Mouse (Mus musculus): ENCODE results near the gene Nudt3. TPM values are rescaled to one million over a fixed set of nuclear protein-coding genes. Genes with fewer than 3 reads are reported as not detected.

Nudt3 gene
- polyA plus RNA-seq, 2 experiments: 10.7 to 20.9 TPM

GRCm38 (mm10) chr17:27561809-27562526, 61.3 kb downstream of the Nudt3 start:
- Histone ChIP-seq H3K27me3 (ENCODE audit: control insufficient read depth, insufficient read depth, low read length) (no peaks in the 10 kb centered on the region), H3K27ac (no peak overlapping the region), H3K9me3 (ENCODE audit: control insufficient read depth, low read length) (no peaks in the 10 kb centered on the region), H3K4me2 (ENCODE audit: low read depth) (no peak overlapping the region), H3K4me1 (replicated peaks; ENCODE audit: control insufficient read depth in 2 of 2, insufficient read depth in 2 of 2, low read length in 1 of 2) (peaks cover 0 to 24% of the 10 kb centered on the region in 2 experiments; a peak in 3 of 4 replicates), H3K36me3 (replicated peaks; ENCODE audit: control insufficient read depth, insufficient read depth, low read depth) (peaks cover 15% of the 10 kb centered on the region), H3K4me3 (ENCODE audit: insufficient read depth in 1 of 2, low read depth in 2 of 2, low read length in 2 of 2) (no peak overlapping the region), H3K9ac (replicated peaks) (no peak overlapping the region)
- 59% methylated on average over 8 of the region's 11 CpGs for WGBS (ENCODE audit: insufficient replicate concordance)
- no peak for ATAC-seq (ENCODE audit: insufficient read depth)
- TF ChIP-seq EP300 (IDR thresholded peaks at IDR 0.05; ENCODE audit: low read depth) (no peak), CTCF (IDR thresholded peaks at IDR 0.05; ENCODE audit: low read depth) (no peak)
- DNase-seq (ENCODE audit: low read depth in 3 of 3, low spot score in 3 of 3): no peak

GRCm38 (mm10) chr17:27560926-27561480, 62.3 kb downstream of the Nudt3 start:
- H3K9ac ChIP-seq (replicated peaks): no peak overlapping the region
- DNase-seq (ENCODE audit: low read depth in 3 of 3, low spot score in 3 of 3) (no peak), ATAC-seq (ENCODE audit: insufficient read depth) (no peak)
- H3K4me1 ChIP-seq (replicated peaks; ENCODE audit: control insufficient read depth in 2 of 2, insufficient read depth in 2 of 2, low read length in 1 of 2): peaks cover 0 to 20% of the 10 kb centered on the region in 2 experiments; a peak in 3 of 4 replicates
- H3K4me3 ChIP-seq (ENCODE audit: insufficient read depth in 1 of 2, low read depth in 2 of 2, low read length in 2 of 2): no peak overlapping the region
- no peak overlapping the region for H3K27ac ChIP-seq
- no peaks in the 10 kb centered on the region for H3K27me3 ChIP-seq (ENCODE audit: control insufficient read depth, insufficient read depth, low read length)
- no peak for TF ChIP-seq CTCF (IDR thresholded peaks at IDR 0.05; ENCODE audit: low read depth)
- TF ChIP-seq EP300 (IDR thresholded peaks at IDR 0.05; ENCODE audit: low read depth): no peak
- WGBS (ENCODE audit: insufficient replicate concordance): 69% methylated on average over 13 of the region's 13 CpGs
- H3K9me3 ChIP-seq (ENCODE audit: control insufficient read depth, low read length): no peaks in the 10 kb centered on the region
- H3K4me2 ChIP-seq (ENCODE audit: low read depth): no peak overlapping the region
- H3K36me3 ChIP-seq (replicated peaks; ENCODE audit: control insufficient read depth, insufficient read depth, low read depth): peaks cover 15% of the 10 kb centered on the region

GRCm38 (mm10) chr17:27559596-27559995, 63.7 kb downstream of the Nudt3 start:
- Histone ChIP-seq H3K9ac (replicated peaks) (no peak overlapping the region; the same call in 1 of the 2 replicates), H3K9me3 (ENCODE audit: control insufficient read depth, low read length) (no peaks in the 10 kb centered on the region), H3K36me3 (replicated peaks; ENCODE audit: control insufficient read depth, insufficient read depth, low read depth) (peaks cover 15% of the 10 kb centered on the region), H3K27ac (no peak overlapping the region), H3K4me1 (replicated peaks; ENCODE audit: control insufficient read depth in 2 of 2, insufficient read depth in 2 of 2, low read length in 1 of 2) (peaks cover 0 to 16% of the 10 kb centered on the region in 2 experiments; a peak in 3 of 4 replicates), H3K4me3 (ENCODE audit: insufficient read depth in 1 of 2, low read depth in 2 of 2, low read length in 2 of 2) (peak overlapping the region; percentile 77 to 86), H3K27me3 (ENCODE audit: control insufficient read depth, insufficient read depth, low read length) (no peaks in the 10 kb centered on the region), H3K4me2 (ENCODE audit: low read depth) (peak overlapping the region; percentile 93)
- ATAC-seq (ENCODE audit: insufficient read depth): no peak
- 56% methylated on average over 11 of the region's 12 CpGs for WGBS (ENCODE audit: insufficient replicate concordance)
- no peak for DNase-seq (ENCODE audit: low read depth in 3 of 3, low spot score in 3 of 3)
- TF ChIP-seq EP300 (IDR thresholded peaks at IDR 0.05; ENCODE audit: low read depth) (no peak), CTCF (IDR thresholded peaks at IDR 0.05; ENCODE audit: low read depth) (no peak)

- Histone ChIP-seq H3K4me3 (ENCODE audit: insufficient read depth in 1 of 2, low read depth in 2 of 2, low read length in 2 of 2) (peak overlapping the region; percentile 77 to 86), H3K9ac (replicated peaks) (peak overlapping the region; percentile 54), H3K36me3 (replicated peaks; ENCODE audit: control insufficient read depth, insufficient read depth, low read depth) (peaks cover 15% of the 10 kb centered on the region), H3K27me3 (ENCODE audit: control insufficient read depth, insufficient read depth, low read length) (no peaks in the 10 kb centered on the region), H3K27ac (no peak overlapping the region), H3K4me1 (replicated peaks; ENCODE audit: control insufficient read depth in 2 of 2, insufficient read depth in 2 of 2, low read length in 1 of 2) (peaks cover 0 to 21% of the 10 kb centered on the region in 2 experiments; a peak in 3 of 4 replicates), H3K9me3 (ENCODE audit: control insufficient read depth, low read length) (no peaks in the 10 kb centered on the region), H3K4me2 (ENCODE audit: low read depth) (peak overlapping the region; percentile 93)
- DNase-seq (ENCODE audit: low read depth in 3 of 3, low spot score in 3 of 3) (no peak), ATAC-seq (ENCODE audit: insufficient read depth) (no peak)
- TF ChIP-seq CTCF (IDR thresholded peaks at IDR 0.05; ENCODE audit: low read depth) (no peak), EP300 (IDR thresholded peaks at IDR 0.05; ENCODE audit: low read depth) (no peak)
- WGBS (ENCODE audit: insufficient replicate concordance): 3% methylated on average over 5 of the region's 5 CpGs
These were observed 64.5 kb downstream of the Nudt3 start for GRCm38 (mm10) chr17:27558845-27559244.

GRCm38 (mm10) chr17:27557927-27558661, 65.2 kb downstream of the Nudt3 start:
- H3K9me3 ChIP-seq (ENCODE audit: control insufficient read depth, low read length): no peaks in the 10 kb centered on the region
- peak overlapping the region; percentile 50 for H3K27ac ChIP-seq
- peaks cover 13% of the 10 kb centered on the region for H3K36me3 ChIP-seq (replicated peaks; ENCODE audit: control insufficient read depth, insufficient read depth, low read depth)
- DNase-seq (ENCODE audit: low read depth in 3 of 3, low spot score in 3 of 3) (no peak), ATAC-seq (ENCODE audit: insufficient read depth) (no peak)
- TF ChIP-seq CTCF (IDR thresholded peaks at IDR 0.05; ENCODE audit: low read depth) (no peak), EP300 (IDR thresholded peaks at IDR 0.05; ENCODE audit: low read depth) (no peak)
- H3K4me3 ChIP-seq (ENCODE audit: insufficient read depth in 1 of 2, low read depth in 2 of 2, low read length in 2 of 2): peak overlapping the region; percentile 77 to 86
- no peaks in the 10 kb centered on the region for H3K27me3 ChIP-seq (ENCODE audit: control insufficient read depth, insufficient read depth, low read length)
- H3K9ac ChIP-seq (replicated peaks): peak overlapping the region; percentile 83
- H3K4me1 ChIP-seq (replicated peaks; ENCODE audit: control insufficient read depth in 2 of 2, insufficient read depth in 2 of 2, low read length in 1 of 2): peaks cover 0 to 23% of the 10 kb centered on the region in 2 experiments; a peak in 3 of 4 replicates
- 2% methylated on average over 14 of the region's 14 CpGs for WGBS (ENCODE audit: insufficient replicate concordance)
- H3K4me2 ChIP-seq (ENCODE audit: low read depth): peak overlapping the region; percentile 93
